Comparison of ENCODE assay signal across 21 mouse cellular contexts in genomic region chr3:86201645-86202175, GRCm38 (mm10). TPM values are rescaled to one million over a fixed set of nuclear protein-coding genes. Genes with fewer than 3 reads are reported as not detected.
A peak's percentile ranks its signal among the peaks of the same experiment; 100 is the strongest.
DNase-seq lines count a peak whose midpoint lies in the region; ATAC-seq and TF ChIP-seq lines count a peak whose summit lies in the region.
"Had no signal": no experiment of that assay in that cellular context is flagged by ENCODE, and none has a peak within 500 bp of the region (broad histone marks: within the 10 kb centered on the region; RNA-seq: fewer than 3 reads in every experiment).

No protein-coding gene starts in this region.

- no peak overlapping the region for H3K4me3 ChIP-seq in liver, postnatal 0 days (ENCODE audit: low read depth, low read length)
- H3K4me3 ChIP-seq: embryonic facial prominence, embryonic 12.5 days; heart, embryonic 12.5 days; hindbrain, embryonic 12.5 days; kidney, embryonic 15.5 days; limb, embryonic 13.5 days; liver, embryonic 15.5 days; midbrain, embryonic 12.5 days had no signal

- no peak overlapping the region for H3K9ac ChIP-seq in liver, postnatal 0 days (replicated peaks)
- H3K9ac ChIP-seq: embryonic facial prominence, embryonic 12.5 days; heart, embryonic 12.5 days; hindbrain, embryonic 12.5 days; kidney, embryonic 15.5 days; limb, embryonic 13.5 days; liver, embryonic 15.5 days; midbrain, embryonic 12.5 days had no signal

- no peaks in the 10 kb centered on the region for H3K36me3 ChIP-seq in liver, postnatal 0 days (replicated peaks; ENCODE audit: insufficient read depth, low read length)
- H3K36me3 ChIP-seq: embryonic facial prominence, embryonic 12.5 days; heart, embryonic 12.5 days; hindbrain, embryonic 12.5 days; kidney, embryonic 15.5 days; limb, embryonic 13.5 days; liver, embryonic 15.5 days; midbrain, embryonic 12.5 days had no signal

- DNase-seq in liver, postnatal 0 days, result no peak
- no peak for DNase-seq in liver
- DNase-seq in adrenal gland, postnatal 14 days, result peak; percentile 19
- no peak for DNase-seq in heart, postnatal 14 days
- DNase-seq in kidney, postnatal 36 days, result no peak
- DNase-seq in left cerebral cortex, adult 18-20 months (ENCODE audit: low spot score in 2 of 2), result no peak
- DNase-seq: cerebellum, adult 11 months; cerebellum, postnatal 10 days; heart, postnatal 10 days; kidney, adult 11 months; kidney, postnatal 4 days; lung, postnatal 4 days; right cerebral cortex, postnatal 14 days had no signal

- H3K27me3 ChIP-seq in liver, postnatal 0 days (ENCODE audit: insufficient read depth, low read length), result no peaks in the 10 kb centered on the region
- H3K27me3 ChIP-seq: embryonic facial prominence, embryonic 12.5 days; heart, embryonic 12.5 days; hindbrain, embryonic 12.5 days; kidney, embryonic 15.5 days; limb, embryonic 13.5 days; liver, embryonic 15.5 days; midbrain, embryonic 12.5 days had no signal

- no peak for TF ChIP-seq CTCF in liver, postnatal 0 days (IDR thresholded peaks at IDR 0.05; ENCODE audit: low read depth)

- ATAC-seq in liver, postnatal 0 days, result 0 out of 2 replicates have a peak, but pooled peaks have one; percentile 25
- peak; percentile 22 to 25; a peak in 1 of 4 replicates for ATAC-seq in hematopoietic stem cell, adult 5-6 weeks (replicated peaks in 1 of 2; ENCODE audit: insufficient read depth in 1 of 2, low FRiP score in 2 of 2, low TSS enrichment in 1 of 2, low read depth in 1 of 2, poor library complexity in 2 of 2, severe bottlenecking in 2 of 2)

- WGBS in liver, postnatal 0 days (ENCODE audit: insufficient replicate concordance), result 85% methylated on average over 1 of the region's 1 CpGs

- intact Hi-C loops in heart, postnatal 14 days (cut with DNase I), result no loop called here

- no peaks in the 10 kb centered on the region for H3K4me1 ChIP-seq in liver, postnatal 0 days (ENCODE audit: insufficient read depth)
- H3K4me1 ChIP-seq: embryonic facial prominence, embryonic 12.5 days; heart, embryonic 12.5 days; hindbrain, embryonic 12.5 days; limb, embryonic 13.5 days; liver, embryonic 15.5 days; midbrain, embryonic 12.5 days had no signal

- TF ChIP-seq EP300 in liver, postnatal 0 days (IDR thresholded peaks at IDR 0.05; ENCODE audit: low read depth), result no peak

- no peak overlapping the region for H3K27ac ChIP-seq in liver, postnatal 0 days (ENCODE audit: low read depth)
- H3K27ac ChIP-seq: embryonic facial prominence, embryonic 12.5 days; hindbrain, embryonic 12.5 days; kidney, embryonic 15.5 days; limb, embryonic 13.5 days; liver, embryonic 15.5 days; midbrain, embryonic 12.5 days had no signal

- no peaks in the 10 kb centered on the region for H3K9me3 ChIP-seq in liver, postnatal 0 days (ENCODE audit: low read length)
- H3K9me3 ChIP-seq: embryonic facial prominence, embryonic 12.5 days; heart, embryonic 12.5 days; hindbrain, embryonic 12.5 days; kidney, embryonic 15.5 days; limb, embryonic 13.5 days; liver, embryonic 15.5 days; midbrain, embryonic 12.5 days had no signal

- H3K4me2 ChIP-seq in liver, postnatal 0 days (ENCODE audit: low read depth, low read length), result no peak overlapping the region
- H3K4me2 ChIP-seq: embryonic facial prominence, embryonic 12.5 days; heart, embryonic 12.5 days; hindbrain, embryonic 12.5 days; kidney, embryonic 15.5 days; limb, embryonic 13.5 days; liver, embryonic 15.5 days; midbrain, embryonic 12.5 days had no signal

RNA-seq across cellular contexts. Expression of gene Lrba, which starts 22.8 kb away (rescaled TPM):
- 1.6 and 1.8 TPM in 2 replicates for polyA plus RNA-seq in liver, postnatal 0 days (2015; fragmentation: Nextera tagmentation; extraction: Ambion mirVana)
- total RNA-seq in adrenal gland, postnatal 14 days (2021), result 30.0 and 31.2 TPM in 2 replicates
- total RNA-seq in hematopoietic stem cell, adult 5-6 weeks (2017), result 51.5 and 57.9 TPM in 2 replicates
- 10 to 100 TPM; 19.5 to 21.2 TPM for total RNA-seq in heart, postnatal 14 days (2021)
- total RNA-seq in left cerebral cortex, adult 18-20 months (2021), result 10 to 100 TPM; 29.6 to 31.6 TPM

RNA-seq across cellular contexts. Expression of gene Rps3a1, which starts 59.2 kb away (rescaled TPM):
- polyA plus RNA-seq in liver, postnatal 0 days (2015; fragmentation: Nextera tagmentation; extraction: Ambion mirVana), result 751 and 788 TPM in 2 replicates
- 771 and 936 TPM in 2 replicates for total RNA-seq in adrenal gland, postnatal 14 days (2021)
- 7,831 and 9,145 TPM in 2 replicates for total RNA-seq in hematopoietic stem cell, adult 5-6 weeks (2017)
- 100 to 1,000 TPM; 441 to 496 TPM for total RNA-seq in heart, postnatal 14 days (2021)
- 100 to 1,000 TPM; 416 to 437 TPM for total RNA-seq in left cerebral cortex, adult 18-20 months (2021)
